Mouse (Mus musculus) granulocyte monocyte progenitor cell, adult 5-6 weeks (primary cell): ENCODE measurements around the gene Kcnn4. TPM values are rescaled to one million over a fixed set of nuclear protein-coding genes. Genes with fewer than 3 reads are reported as not detected.

Experiments
- ATAC-seq: replicated peaks from 2 replicates; pipeline ENCODE4 v1.8.0; 2016; ENCODE audit warnings: mild to moderate bottlenecking, moderate TSS enrichment, inconsistent platforms; ENCODE audit not compliant: poor library complexity, severe bottlenecking
- total RNA-seq, 2 experiments: library from RNA; stranded (forward) in 1 of 2; stranded (reverse) in 1 of 2; fragments of 200-712, 200-1000 nt in 1 of 2; fragments of >200 nt in 1 of 2; fragmentation: Nextera tagmentation in 1 of 2; gene quantifications; 2 replicates each; pipeline ENCODE4 v1.2.3; 2014 to 2017

The Kcnn4 gene
- total RNA-seq (2014; fragmentation: Nextera tagmentation) (24.2 and 31.4 TPM in 2 replicates), total RNA-seq (2017) (36.3 and 43.5 TPM in 2 replicates)

DNA sequence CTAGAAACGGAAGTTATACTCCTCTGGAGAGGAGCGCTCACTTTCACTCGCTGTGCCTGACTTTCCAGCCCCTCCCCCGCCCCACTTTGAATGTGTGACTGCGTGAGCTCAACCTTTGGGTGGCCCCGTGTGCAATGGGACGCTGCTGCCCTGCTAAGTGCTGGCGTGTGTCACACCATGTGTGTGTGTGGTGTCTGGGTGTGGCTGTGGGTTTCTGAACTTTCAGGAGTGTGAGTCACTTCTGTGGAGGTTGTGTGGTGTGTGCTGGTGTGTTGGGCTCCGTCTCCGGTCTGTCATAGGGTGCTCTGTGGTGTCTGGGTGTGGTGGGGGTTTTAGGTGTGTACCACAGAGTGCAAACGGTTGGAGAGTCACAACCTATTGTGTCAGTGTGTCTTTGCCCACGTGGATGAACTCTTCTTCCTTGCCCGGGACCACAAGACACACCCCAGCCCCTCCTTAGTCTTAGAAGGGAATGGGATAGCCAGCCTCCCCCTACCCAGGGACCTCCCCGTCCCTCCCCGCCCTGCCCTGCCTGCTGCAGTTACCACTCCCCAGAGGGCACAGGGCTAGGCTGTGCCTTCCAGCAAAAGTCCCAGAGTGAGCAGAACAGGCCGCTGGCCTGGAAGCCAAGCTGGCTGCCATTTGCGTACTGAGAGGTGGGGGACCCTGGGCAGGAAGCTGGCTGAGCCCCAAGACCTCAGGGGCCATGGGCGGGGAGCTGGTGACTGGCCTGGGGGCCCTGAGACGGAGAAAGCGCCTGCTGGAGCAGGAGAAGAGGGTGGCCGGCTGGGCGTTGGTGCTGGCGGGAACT, at the start of gene Kcnn4:
Kcnn4 (plus strand) TSS at position 533 of the 811 bp plus-strand sequence.
- peak; percentile 40 for ATAC-seq

DNA sequence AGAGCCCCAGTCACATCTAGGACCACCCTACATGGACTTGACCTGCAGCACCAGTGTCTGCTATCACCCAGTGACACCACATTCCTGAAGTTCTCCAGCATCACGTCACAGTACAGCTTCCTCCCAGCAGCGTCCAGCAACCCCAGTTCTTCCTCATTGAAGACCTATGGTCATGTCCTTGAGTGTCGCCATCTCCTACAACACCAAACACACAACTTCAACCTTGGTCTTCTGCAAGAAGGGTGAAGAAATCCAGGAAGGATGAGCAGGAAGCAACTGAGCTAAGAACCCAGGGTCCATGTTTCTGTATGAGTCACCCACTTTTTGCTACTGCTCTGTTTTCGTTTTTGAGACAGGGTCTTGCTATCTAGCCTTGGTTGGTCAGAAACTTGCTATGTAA, 47.5 kb upstream of the Kcnn4 start:
- peak; percentile 39; the same call in 1 of the 2 replicates for ATAC-seq

DNA sequence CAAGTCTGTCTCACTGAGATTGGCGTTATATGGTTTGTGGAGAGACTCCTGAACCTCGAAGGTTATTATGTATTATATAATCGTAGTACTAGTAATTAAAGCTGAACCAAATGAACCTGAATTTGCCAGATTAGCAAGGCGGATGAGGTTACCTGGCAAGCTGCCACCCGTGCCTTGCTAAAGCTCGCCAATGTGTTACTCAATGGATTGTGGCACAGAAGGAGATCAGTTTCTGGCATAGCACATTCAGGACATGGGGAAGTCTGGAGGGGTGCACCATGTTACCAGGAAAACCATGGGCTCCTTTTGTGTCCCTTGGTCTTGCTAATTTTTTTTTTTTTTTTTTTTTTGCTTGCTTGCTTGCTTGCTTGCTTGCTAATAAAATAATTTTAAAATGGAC, 44.9 kb upstream of the Kcnn4 start:
- ATAC-seq: no peak

DNA sequence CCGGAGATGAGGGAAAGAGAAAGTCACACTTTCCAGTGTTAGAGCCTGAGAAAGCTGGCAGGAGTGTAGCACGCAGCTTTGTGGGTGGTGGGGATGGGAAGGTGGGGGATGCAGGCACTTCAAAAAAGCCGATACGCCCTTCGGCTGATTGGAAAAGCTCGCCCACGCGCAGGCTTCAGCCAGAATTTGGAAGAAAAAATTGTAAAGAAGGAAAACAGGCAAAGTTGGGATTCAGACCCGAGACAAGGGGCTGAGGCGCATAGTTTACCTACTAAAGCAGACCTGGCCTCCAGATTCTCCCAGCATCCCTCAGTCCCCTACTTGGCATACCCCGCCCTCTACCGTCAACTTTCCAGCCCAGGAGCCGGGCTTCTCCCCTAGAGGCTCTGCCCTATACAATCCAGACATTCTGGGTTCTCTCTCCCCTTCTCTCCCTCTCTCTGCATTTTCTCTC, 44.4 kb upstream of the Kcnn4 start:
- ATAC-seq: no peak

DNA sequence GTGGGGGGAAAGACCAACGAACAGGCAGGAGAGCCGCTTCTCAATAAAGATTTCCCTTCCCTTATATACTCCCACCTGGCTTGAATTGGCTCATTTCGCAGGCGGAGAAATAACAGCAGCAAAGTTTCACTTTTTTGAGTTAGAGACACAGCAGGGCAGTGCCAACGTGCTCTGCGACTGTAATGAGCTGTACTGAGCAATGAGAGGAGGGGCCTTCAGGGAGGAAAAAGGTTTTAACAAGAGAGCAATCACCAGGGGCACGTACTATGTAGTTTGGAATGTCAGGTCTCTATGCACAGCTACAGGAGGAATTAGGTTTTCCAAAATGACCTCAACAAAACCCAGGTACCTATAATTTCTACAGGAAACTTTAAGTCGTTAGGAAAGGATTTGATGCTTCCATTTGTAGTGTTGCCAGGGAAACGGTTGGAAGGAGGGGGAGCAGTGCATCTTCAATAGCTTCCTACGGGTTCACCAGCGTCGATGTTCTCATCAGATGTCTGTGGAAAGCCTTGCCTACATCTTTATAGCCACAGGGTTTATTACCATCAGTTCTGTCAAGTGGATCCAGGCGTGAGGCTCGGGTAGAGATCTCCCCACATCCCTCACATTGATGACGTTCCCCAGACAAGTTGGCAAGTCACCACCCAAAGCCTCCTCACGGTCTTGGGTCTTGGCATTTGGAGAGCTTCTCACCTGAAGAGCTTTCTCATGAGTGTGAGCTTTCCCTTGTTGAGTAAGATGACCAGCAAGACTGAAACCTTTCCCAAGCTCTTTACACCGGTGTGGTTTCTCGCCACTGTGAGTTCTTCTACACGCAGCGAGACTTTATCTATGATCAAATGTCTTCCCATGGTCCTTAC, 43.6 kb upstream of the Kcnn4 start:
- no peak for ATAC-seq

DNA sequence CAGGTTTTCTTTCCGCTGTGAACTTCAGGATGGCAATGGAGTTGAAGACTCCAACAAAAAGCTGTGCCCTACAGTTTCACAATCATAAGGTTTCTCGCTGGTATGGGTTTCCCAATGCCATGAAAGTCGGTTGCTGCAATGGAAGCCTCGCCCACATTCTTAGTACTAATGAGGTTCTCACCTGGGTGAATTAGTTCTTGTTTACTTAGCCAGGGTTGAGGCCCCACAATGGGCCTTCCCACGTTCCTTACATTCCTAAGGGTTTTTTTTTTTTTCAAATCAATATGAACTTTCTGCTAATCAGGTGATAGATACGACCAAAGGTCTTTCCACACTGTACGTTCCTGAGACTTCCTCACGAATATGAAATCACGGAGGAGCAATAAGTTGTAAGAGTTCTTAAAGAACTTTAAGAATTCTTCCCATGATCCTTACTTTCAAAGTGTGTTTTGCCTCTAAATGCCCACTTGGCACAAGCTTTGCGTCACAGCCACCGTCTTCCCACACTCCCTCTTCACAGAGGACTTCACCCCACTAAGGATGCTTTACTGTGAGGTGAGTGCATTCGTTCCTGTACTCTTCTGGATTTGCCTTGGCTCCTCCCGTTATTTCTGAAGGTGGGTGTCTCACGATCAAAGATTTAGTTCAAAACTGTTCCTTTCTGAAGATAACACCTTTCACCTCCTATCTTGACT, 42.6 kb upstream of the Kcnn4 start:
- ATAC-seq: no peak

DNA sequence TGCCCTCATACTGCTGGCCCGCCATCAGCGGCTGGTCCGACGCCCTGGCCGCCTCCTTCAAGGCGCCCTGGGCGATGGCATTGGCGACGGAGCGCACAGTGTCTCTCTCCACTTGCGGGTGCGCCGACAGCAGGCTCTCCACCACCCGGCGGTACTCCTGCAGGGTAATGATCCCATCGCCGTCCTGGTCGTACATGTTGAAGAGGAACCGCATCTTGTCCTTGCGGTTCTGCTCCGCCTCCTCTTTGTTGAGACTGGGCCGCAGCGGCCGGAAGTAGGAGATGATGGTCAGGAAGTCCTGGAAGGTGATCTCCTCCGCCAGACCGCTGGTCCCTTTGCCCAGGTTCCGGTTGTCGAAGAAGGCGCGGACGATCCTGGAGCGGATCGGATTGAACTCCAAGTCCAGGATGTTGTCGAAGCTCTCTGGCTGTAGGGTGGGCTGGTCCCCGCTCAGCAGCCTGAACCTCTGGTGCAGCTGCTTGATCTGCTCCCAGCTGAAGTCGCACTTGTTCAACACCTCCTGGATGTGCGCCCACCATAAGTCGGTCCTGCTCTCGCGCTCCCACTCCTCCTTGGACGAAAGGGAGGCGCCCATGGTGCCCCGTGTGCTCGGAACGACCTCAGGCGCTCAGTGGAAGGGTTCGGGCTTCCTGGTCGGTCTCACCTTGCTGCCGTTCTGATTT, 36.6 kb upstream of the Kcnn4 start, which contains the start of gene Tescl:
Tescl (minus strand) TSS at position 633 of the 683 bp plus-strand sequence.
- peak; percentile 72 for ATAC-seq

DNA sequence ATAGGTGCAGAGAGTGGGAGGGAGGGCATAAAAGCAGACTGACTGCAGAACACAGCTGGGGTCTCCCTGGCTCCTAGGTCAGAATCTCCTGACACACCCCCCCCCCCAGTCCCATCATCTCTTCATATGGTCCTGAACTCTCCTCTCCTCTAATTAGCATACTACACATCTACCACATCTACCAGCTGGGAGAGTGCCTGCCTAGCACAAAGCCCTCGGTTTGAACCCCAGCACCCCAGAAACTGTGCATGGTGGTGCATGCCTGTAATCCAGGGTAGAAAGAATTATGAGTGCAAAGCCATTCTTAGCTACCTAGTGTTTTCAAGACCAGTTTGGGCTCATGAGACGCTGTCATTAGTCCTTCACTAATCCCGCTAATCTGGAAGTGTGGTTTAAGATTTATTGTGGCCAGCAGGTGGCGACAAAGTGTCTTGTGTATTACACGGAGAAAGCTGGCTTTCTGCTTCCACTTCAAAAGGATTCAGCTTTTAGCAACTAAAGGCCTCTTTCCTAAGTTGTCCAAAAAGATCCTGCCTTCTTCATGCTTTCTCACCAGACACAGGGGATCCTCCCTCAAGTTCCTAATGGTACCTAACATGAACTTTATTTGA, 34.3 kb upstream of the Kcnn4 start:
- peak; percentile 51 for ATAC-seq

DNA sequence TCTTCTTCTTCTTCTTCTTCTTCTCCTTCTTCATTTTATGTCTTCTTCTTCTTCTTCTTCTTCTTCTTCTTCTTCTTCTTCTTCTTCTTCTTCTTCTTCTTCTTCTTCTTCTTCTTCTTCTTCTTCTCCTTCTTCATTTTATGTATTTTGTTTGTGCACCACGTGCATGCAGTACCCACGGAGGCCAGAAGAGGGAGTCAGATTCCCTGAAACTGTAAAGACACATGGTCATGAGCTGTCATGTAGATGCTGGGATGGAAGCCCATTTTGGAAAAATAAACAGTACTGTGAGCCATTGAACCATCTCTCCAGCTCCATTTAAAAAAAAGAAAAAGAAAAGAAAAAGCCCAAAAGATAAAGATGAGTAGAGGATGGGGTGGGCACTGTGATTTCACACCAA, 31.8 kb upstream of the Kcnn4 start:
- no peak for ATAC-seq

DNA sequence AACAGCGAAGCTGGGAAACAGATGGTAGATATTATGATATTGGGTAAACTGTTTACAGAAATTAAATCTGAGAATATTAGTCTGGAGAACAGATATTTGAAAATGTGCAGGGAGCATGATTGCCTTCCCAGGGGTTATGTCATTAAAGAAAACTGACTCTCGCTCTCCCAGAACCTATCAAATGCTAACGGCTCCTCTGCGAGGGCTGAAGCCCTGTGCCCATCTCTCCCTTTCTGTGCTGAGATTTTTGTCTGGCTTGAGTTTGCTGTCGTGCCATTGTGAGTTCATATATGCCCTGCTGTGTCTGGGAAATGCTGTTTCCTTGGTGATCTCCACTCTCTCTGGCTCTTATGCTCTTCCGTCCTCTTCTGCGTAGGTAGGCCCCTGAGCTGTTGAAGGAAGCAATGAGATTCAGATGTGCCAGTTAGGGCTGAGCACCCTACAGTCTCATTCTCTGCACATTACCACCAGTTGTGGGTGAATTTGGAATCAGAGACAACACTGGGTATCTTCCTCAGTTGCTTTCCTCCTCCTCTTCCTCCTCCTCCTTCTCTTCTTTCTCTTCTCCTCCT, 26.3 kb upstream of the Kcnn4 start:
- no peak for ATAC-seq

DNA sequence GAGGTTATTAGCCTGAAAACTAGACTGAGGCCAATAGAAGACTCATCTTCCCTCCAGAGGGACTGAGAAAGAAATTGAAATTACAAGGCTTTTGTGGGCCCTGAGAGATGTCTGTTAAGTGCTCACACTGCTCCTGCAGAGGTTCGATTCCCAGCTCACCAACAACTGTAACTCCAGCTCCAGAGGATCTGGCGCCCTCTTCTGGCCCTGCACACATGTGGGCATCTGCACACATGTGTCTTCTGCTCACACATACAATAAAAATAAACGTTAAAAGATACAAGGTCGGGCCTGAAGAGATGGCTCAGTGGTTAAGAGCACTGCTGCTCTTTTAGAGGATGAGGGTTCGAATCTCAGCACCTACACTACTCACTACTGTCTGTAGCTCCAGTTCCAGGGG, 23.6 kb upstream of the Kcnn4 start:
- ATAC-seq: no peak

DNA sequence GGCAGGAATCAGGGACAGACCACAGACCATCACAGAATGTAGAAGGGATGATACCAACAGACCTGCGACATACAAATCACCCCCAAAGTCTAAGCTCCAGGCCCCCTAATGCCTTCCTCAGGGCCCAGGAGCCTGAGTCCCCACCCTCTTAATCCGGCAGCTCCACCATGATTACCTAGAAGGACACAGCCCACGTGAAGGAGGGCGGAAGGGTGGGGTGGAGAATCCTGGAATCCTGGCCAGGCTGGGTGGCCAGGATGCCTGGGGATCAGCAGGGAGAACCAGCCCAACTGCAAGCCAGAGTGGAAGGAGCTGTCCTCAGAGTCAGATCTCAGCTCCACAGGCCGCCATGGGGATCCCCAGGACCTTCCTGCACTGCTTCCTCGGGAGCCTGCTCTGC, 21.2 kb upstream of the Kcnn4 start, which contains the start of gene Lypd5:
Lypd5 (plus strand) TSS at position 301 of the 400 bp plus-strand sequence.
- ATAC-seq: no peak

DNA sequence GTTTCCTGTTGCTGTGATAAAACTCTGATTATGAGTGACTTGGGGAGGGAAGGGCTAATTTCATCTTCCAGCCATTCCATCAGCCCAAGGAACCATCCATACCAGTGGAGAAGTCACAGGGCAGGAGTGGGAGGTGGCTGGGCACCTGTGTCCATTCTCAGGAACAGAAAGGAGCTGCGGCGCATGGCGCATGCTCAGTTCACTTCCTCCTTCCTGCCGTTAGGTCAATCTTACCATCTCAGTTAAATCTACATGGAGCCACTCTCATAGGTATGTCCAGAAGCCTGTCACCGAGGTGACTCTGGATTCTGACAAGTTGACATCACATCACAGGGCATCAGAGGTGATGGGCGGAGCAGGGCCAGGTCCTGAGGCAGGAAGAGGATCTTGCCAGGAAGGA, 14.4 kb upstream of the Kcnn4 start:
- no peak for ATAC-seq

DNA sequence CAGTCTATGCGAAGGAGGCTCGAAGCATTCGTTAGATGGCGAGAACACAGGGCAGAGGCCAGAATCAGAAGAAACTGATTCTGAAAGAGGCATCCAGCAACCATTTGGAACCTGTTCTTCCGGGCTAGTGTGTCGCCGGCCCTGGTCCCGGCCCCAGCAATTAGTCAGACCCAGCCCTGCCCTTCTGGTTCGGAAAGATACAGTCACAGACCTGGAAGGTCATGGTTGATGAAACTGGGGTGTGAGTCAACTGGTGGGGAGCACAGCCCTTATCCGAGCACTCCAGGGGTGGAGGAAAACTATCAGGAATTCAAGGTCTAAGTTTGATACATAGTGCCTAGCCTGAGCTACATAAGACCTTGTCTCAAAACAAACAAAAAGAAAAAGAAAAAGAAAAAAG, 14.0 kb upstream of the Kcnn4 start:
- no peak for ATAC-seq

DNA sequence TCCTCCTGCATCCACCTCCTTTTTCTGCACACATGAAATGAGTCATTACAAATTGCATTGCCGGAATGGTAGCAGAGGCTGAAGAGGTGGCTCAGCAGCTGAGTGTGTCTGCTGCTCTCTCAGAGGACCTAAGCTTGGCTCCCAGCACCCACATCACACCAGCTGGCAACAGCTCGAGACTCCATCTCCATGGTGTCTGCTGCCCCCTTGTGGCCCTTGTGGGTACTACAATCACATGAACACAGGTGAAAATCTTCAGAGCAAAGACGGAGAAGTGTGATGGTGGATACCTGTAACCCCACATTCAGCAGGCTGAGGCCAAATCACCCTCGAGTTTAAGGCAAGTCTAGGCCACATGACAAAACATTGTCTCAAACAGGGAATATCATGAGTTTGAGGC, 12.2 kb upstream of the Kcnn4 start:
- ATAC-seq: 0 out of 2 replicates have a peak, but pooled peaks have one; percentile 9

DNA sequence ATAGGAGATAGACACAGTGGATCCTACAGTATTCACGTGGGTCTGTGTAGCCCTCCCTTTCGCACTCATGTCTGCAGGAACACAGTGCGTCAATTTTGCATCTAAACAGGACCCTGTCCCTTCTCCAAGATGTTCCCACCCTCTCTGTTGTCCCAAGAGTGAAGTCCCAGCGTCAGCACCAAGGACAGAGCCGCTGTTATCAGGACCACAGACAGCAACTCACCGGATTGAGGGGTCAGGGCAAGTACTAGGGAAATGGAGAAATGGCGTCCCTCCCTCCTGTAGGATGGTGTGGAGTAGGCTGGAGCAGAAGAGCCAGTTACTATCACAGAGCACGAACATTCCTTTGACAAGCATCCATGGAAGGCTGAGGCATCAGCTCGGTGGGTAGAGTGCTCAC, 10.8 kb upstream of the Kcnn4 start:
- ATAC-seq: peak; percentile 75

DNA sequence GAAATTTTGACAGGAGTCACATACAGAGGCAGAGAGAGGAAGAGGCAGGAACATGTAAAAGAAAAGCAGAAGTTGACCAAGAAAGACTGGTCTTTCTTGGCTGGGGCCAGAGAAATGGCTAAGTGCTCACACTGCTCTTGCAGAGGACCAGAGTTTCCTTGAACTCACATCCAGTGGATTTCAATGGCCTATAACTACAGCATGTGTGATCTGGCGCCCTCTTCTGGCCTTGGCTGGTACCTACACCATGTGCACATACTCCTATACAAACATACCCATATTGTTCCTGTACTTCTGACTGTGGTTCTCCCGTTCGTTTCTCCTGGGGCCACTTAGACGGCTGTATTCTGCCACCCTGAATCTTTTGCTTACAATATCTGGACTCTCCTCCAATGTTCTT, 9.1 kb upstream of the Kcnn4 start:
- peak; percentile 36 for ATAC-seq

DNA sequence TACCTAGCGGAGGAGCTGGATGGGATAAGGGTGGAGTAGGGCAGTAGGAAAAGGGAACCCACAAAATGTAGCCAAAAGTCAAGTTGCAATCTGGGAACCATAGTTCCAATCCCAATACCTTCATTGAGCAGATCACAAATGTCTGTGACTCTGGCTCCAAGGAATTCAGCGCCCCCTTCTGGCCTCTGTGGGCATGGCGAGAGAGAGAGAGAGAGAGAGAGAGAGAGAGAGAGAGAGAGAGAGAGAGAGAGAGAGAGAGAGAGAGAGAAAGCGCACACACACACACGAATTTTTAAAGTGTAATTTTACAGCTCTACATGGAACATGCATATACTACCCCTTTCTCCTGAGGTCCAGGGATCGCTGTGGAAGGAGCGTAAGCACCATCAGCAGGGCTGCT, 6.8 kb upstream of the Kcnn4 start:
- ATAC-seq: 0 out of 2 replicates have a peak, but pooled peaks have one; percentile 4

DNA sequence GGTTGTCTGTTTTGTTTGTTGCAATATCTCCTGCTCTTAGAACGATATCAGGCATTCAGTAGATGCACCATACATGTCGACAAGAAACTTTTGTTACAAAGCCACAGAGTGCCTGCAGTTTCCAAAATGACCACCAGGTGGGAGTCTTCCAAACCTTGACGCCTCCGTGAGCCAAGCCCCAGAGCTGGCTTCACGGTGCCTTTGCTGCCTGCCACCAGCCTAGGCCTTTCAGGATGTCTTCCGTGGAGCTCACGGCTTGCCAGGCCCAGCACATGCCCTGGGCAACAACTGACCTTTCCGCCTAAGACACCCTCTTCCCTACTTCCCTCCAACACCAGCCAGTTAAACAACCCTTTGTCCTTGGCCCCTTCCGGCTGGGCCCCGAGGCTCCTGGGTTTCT, 5.2 kb upstream of the Kcnn4 start:
- ATAC-seq: peak; percentile 53
